Mouse (Mus musculus) urinary bladder, adult 2 months (tissue): ENCODE results near the gene Utp6. TPM values are rescaled to one million over a fixed set of nuclear protein-coding genes. Genes with fewer than 3 reads are reported as not detected.
"Not testable (repeated sequence)": the region's sequence is repeated elsewhere in the genome, so short reads cannot be mapped to it uniquely, and the experiment has no call there.

ENCODE experiments used
- DNase-seq: peaks from one replicate; pipeline ENCODE4 v3.0.0; 2022; ENCODE audit warnings: low spot score
- polyA plus RNA-seq: library from polyadenylated mRNA; depleted of rRNA; stranded (reverse); fragments of >200 nt; gene quantifications from 2 replicates; pipeline ENCODE4 v1.2.3, GENCODE M21; 2012; rRNA removed

Utp6 gene
- 21.3 and 28.1 TPM in 2 replicates for polyA plus RNA-seq

- DNase-seq = peak; percentile 94
These were observed at the start of gene Utp6 for GRCm38 (mm10) chr11:79962125-79962876. Gene Utp6 (minus strand): TSS chr11:79962390.

- DNase-seq = no peak
These were observed 32.2 kb upstream of the Utp6 start for GRCm38 (mm10) chr11:79994271-79994988.

- DNase-seq = no peak
These were observed 31.4 kb upstream of the Utp6 start for GRCm38 (mm10) chr11:79993356-79994270.

GRCm38 (mm10) chr11:79992592-79993355 lies 30.6 kb upstream of the Utp6 start, which contains the start of gene Suz12:
Gene Suz12 (plus strand): TSS chr11:79993106.
- peak; percentile 89 for DNase-seq

GRCm38 (mm10) chr11:79992035-79992591 lies 29.9 kb upstream of the Utp6 start:
- DNase-seq = no peak

GRCm38 (mm10) chr11:79991600-79991999 lies 29.4 kb upstream of the Utp6 start:
- no peak for DNase-seq

- no peak for DNase-seq
These were observed 27.9 kb upstream of the Utp6 start for GRCm38 (mm10) chr11:79990120-79990519.

GRCm38 (mm10) chr11:79987896-79988295 lies 25.7 kb upstream of the Utp6 start:
- no peak for DNase-seq

GRCm38 (mm10) chr11:79986886-79987285 lies 24.7 kb upstream of the Utp6 start:
- DNase-seq = no peak

- not testable (repeated sequence) for DNase-seq
These were observed 15.6 kb upstream of the Utp6 start for GRCm38 (mm10) chr11:79977747-79978146.

GRCm38 (mm10) chr11:79977061-79977460 lies 14.9 kb upstream of the Utp6 start:
- not testable (repeated sequence) for DNase-seq

- not testable (repeated sequence) for DNase-seq
These were observed 14.5 kb upstream of the Utp6 start for GRCm38 (mm10) chr11:79976645-79977044.

- DNase-seq = no peak
These were observed 14.0 kb upstream of the Utp6 start for GRCm38 (mm10) chr11:79976222-79976621.

- DNase-seq = no peak
These were observed 13.2 kb upstream of the Utp6 start for GRCm38 (mm10) chr11:79975377-79975776.

GRCm38 (mm10) chr11:79973626-79974476 lies 11.7 kb upstream of the Utp6 start:
- peak; percentile 22 for DNase-seq

GRCm38 (mm10) chr11:79973133-79973532 lies 10.9 kb upstream of the Utp6 start:
- DNase-seq = no peak

- no peak for DNase-seq
These were observed 5.6 kb upstream of the Utp6 start for GRCm38 (mm10) chr11:79967752-79968151.

GRCm38 (mm10) chr11:79965896-79966295 lies 3.7 kb upstream of the Utp6 start:
- no peak for DNase-seq

GRCm38 (mm10) chr11:79963212-79963974 lies 1.2 kb upstream of the Utp6 start:
- no peak for DNase-seq
